ENCODE assay signal across 15 mouse cellular contexts in the genomic region with DNA sequence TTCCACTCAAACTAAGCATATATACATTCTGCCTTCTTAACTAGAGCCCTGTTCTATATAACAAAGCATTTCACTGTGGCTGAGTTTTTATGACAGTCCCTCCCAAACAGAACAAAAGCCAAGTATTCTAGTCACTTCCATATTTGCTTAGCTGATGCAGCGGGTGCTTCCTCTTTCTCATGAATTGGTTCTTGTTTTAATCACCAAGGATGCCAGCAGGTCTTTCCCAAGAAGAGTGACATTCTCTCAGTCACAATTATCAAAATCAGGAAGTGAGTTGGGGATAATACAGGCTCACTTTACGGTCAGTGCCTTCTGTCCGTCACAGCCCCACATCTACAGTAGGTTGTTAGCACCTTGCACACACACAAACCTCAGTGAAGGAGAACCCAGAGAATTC. TPM values are rescaled to one million over a fixed set of nuclear protein-coding genes. Genes with fewer than 3 reads are reported as not detected.
DNase-seq lines count a peak whose midpoint lies in the region; ATAC-seq lines count a peak whose summit lies in the region.
"Had no signal": no experiment of that assay in that cellular context is flagged by ENCODE, and none has a peak within 500 bp of the region (broad histone marks: within the 10 kb centered on the region; RNA-seq: fewer than 3 reads in every experiment).

No protein-coding gene starts in this region.

- peak overlapping the region; percentile 29 for H3K27ac ChIP-seq in macrophage
- H3K27ac ChIP-seq: heart, embryonic 13.5 days; hindbrain, embryonic 14.5 days; kidney, postnatal 0 days; midbrain, embryonic 15.5 days; neural tube, embryonic 15.5 days had no signal

- no peak for ATAC-seq in erythroblast, adult 5-6 weeks (replicated peaks; ENCODE audit: low FRiP score, poor library complexity, severe bottlenecking)
- ATAC-seq: midbrain, embryonic 15.5 days had no signal

- peaks cover 72% of the 10 kb centered on the region; the same call in 1 of the 2 replicates for H3K79me2 ChIP-seq in macrophage (ENCODE audit: inconsistent target)

- peak; percentile 17 for DNase-seq in heart, adult 8-10 months (ENCODE audit: low spot score)
- no peak for DNase-seq in heart, postnatal 4 days
- DNase-seq in spleen, postnatal 36 days (ENCODE audit: low spot score in 2 of 2) = peak; percentile 9 to 33
- no peak for DNase-seq in spleen, adult 18-20 months
- no peak for DNase-seq in urinary bladder, adult 2 months (ENCODE audit: low spot score)
- no peak for DNase-seq in kidney, adult 8-10 months
- DNase-seq: adrenal gland, postnatal 10 days; thymus, postnatal 14 days had no signal

- H3K36me3 ChIP-seq in macrophage (ENCODE audit: inconsistent target) = no peaks in the 10 kb centered on the region
- H3K36me3 ChIP-seq: heart, embryonic 13.5 days; midbrain, embryonic 15.5 days; neural tube, embryonic 15.5 days had no signal

- 0% methylated on average over 3 of the region's 3 CpGs for WGBS in macrophage (ENCODE audit: missing documents)

- no peak overlapping the region for H3K4me3 ChIP-seq in macrophage (ENCODE audit: inconsistent target)
- H3K4me3 ChIP-seq: heart, embryonic 13.5 days; midbrain, embryonic 15.5 days; neural tube, embryonic 15.5 days had no signal

RNA-seq across cellular contexts. Expression of a gene that starts 26.6 kb away (rescaled TPM):
- 10 to 100 TPM in 1 of 4 experiments, 1 to 10 TPM in 3; 6.8 to 10.3 (median 8.2) TPM for total RNA-seq in heart, adult 8-10 months (2022)
- 10 to 100 TPM; 13.8 to 17.7 TPM for total RNA-seq in heart, postnatal 4 days (2021)
- total RNA-seq in macrophage (2018; cell fraction: chromatin; rRNA removed) = 100 to 1,000 TPM in 1 of 26 experiments, 10 to 100 TPM in 25; 25.2 to 114 (median 60.5) TPM
- 10 to 100 TPM; 10.1 to 25.1 (median 17.9) TPM for total RNA-seq in macrophage (2018; cell fraction: cytosol; rRNA removed)
- total RNA-seq in macrophage (2018; cell fraction: nucleus; rRNA removed) = 10 to 100 TPM; 14.0 to 65.9 (median 36.5) TPM
- 10.2 to 12.7 TPM (median 10.3 TPM) in 3 replicates for polyA plus RNA-seq in macrophage (2018)
- total RNA-seq in erythroblast, adult 5-6 weeks (2015; ENCODE audit: low replicate concordance) = 2.9 and 5.4 TPM in 2 replicates
- total RNA-seq in erythroblast, adult 5-6 weeks (2017; ENCODE audit: low replicate concordance) = 1.1 and 5.2 TPM in 2 replicates
- polyA plus RNA-seq in urinary bladder, adult 2 months (2012; rRNA removed) = 18.4 and 32.6 TPM in 2 replicates

Comparison
In these comparisons a context has a peak if more than half of its experiments do, and no peak if none do; other contexts are left out.
1. DNase-seq: peak in heart, adult 8-10 months (single experiment) and spleen, postnatal 36 days (2 of 2); none in heart, postnatal 4 days (single experiment), spleen, adult 18-20 months (0 of 2), urinary bladder, adult 2 months (single experiment) and kidney, adult 8-10 months (0 of 2).